Mouse (Mus musculus): ENCODE data around the gene Tor2a. TPM values are rescaled to one million over a fixed set of nuclear protein-coding genes. Genes with fewer than 3 reads are reported as not detected.

Tor2a gene
- polyA plus RNA-seq, 1 experiment, result 72.5 TPM

DNA sequence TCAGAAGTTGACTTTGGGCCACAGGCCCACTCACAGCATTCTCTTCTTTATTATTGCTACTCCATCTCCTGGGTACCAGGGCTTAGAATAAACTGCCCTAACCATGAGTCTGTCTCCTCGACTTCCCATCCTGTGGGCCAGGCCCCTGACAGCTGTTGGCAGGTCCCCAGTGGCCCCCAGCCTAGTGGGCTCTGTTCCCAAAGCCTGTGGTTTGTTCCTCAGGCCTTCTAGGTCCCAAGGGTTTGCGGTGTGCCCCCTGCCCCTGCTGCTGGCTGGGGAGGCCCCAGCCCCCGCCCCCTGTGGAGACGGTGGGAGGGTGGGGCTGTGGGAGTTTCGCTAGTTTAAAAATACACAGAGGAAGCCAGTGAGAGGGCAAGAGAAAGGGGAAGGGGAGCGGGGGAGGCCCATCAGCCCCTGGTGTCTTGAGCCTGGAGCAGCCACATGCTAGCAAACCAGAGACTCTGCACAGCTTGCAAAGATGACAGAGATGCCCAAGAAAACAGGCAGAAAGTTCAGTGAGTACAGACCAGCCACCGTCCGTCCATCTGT, 36.3 kb upstream of the Tor2a start, which contains the start of gene Sh2d3c:
Gene Sh2d3c (plus strand): TSS at position 375 of the 549 bp plus-strand sequence.
- no peak within 1 kb of the TSS for H3K27ac ChIP-seq (ENCODE audit: insufficient read depth, low read depth, low read length)
- H3K4me1 ChIP-seq (ENCODE audit: control insufficient read depth, insufficient read depth, low read length), result peaks cover 3% of the 10 kb centered on the region; the same call in 1 of the 2 replicates
- no peak within 1 kb of the TSS; the same call in 1 of the 2 replicates for H3K4me3 ChIP-seq (ENCODE audit: insufficient read depth, low read depth, low read length)
- DNase-seq, result peak; percentile 53
- 50% methylated on average over 8 of the region's 8 CpGs for WGBS
- no peaks in the 10 kb centered on the region for H3K36me3 ChIP-seq (ENCODE audit: control insufficient read depth, insufficient read depth, low read length)
- H3K27me3 ChIP-seq (replicated peaks; ENCODE audit: control insufficient read depth, insufficient read depth, low read length), result no peaks in the 10 kb centered on the region
- TF ChIP-seq CTCF (conservative IDR thresholded peaks at IDR 0.05; ENCODE audit: insufficient read depth, insufficient read length, low read depth, low read length) (no peak), POLR2A (IDR thresholded peaks at IDR 0.05; ENCODE audit: low read depth, low read length) (no peak)

DNA sequence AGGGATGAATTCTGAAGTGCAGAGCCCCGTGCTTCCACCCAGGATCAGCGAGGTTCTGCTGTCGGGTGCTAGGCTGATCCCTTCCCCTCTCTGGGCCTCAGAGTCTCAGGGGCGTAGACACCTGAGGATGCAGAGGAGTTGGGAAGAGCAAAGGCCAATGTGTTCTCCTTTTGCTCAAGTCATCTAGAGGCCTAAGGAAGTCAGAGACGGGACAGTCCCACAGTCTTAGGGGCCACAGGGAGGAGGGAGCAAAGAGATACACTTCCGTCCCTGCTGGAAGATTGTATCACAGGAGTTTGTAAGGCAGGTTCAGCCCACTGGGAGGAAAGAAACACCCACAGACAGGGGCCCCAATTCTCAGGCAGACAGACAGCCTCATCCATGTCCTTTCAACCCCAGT, 35.0 kb upstream of the Tor2a start:
- DNase-seq, result no peak
- 61% methylated on average over 6 of the region's 6 CpGs for WGBS
- peaks cover 3% of the 10 kb centered on the region; the same call in 1 of the 2 replicates for H3K4me1 ChIP-seq (ENCODE audit: control insufficient read depth, insufficient read depth, low read length)
- no peak overlapping the region for H3K4me3 ChIP-seq (ENCODE audit: insufficient read depth, low read depth, low read length)
- H3K27ac ChIP-seq (ENCODE audit: insufficient read depth, low read depth, low read length), result no peak overlapping the region
- H3K36me3 ChIP-seq (ENCODE audit: control insufficient read depth, insufficient read depth, low read length), result no peaks in the 10 kb centered on the region
- H3K27me3 ChIP-seq (replicated peaks; ENCODE audit: control insufficient read depth, insufficient read depth, low read length), result no peaks in the 10 kb centered on the region
- no peak for TF ChIP-seq CTCF (conservative IDR thresholded peaks at IDR 0.05; ENCODE audit: insufficient read depth, insufficient read length, low read depth, low read length)
- no peak for TF ChIP-seq POLR2A (IDR thresholded peaks at IDR 0.05; ENCODE audit: low read depth, low read length)

DNA sequence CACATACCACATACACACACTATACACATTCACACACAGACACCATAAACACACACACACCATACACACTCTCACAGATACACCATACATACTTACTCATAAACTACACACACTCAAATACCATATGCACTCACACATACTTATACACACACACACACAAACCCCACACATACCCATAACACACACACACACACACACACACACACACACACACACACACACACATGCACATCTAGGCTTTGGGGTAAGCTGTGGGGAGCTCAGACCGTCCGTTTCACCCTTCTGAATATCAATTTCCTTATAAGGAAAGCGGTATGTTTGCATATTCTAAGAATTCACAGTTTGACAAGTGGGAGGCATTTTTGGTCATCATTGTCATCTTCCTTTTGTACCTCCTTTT, 34.5 kb upstream of the Tor2a start:
- 67% methylated on average over 3 of the region's 3 CpGs for WGBS
- Histone ChIP-seq H3K27me3 (replicated peaks; ENCODE audit: control insufficient read depth, insufficient read depth, low read length) (no peaks in the 10 kb centered on the region), H3K4me1 (ENCODE audit: control insufficient read depth, insufficient read depth, low read length) (peaks cover 3% of the 10 kb centered on the region; the same call in 1 of the 2 replicates), H3K27ac (ENCODE audit: insufficient read depth, low read depth, low read length) (no peak overlapping the region), H3K4me3 (ENCODE audit: insufficient read depth, low read depth, low read length) (no peak overlapping the region), H3K36me3 (ENCODE audit: control insufficient read depth, insufficient read depth, low read length) (no peaks in the 10 kb centered on the region)
- DNase-seq, result no peak
- no peak for TF ChIP-seq CTCF (conservative IDR thresholded peaks at IDR 0.05; ENCODE audit: insufficient read depth, insufficient read length, low read depth, low read length)
- no peak for TF ChIP-seq POLR2A (IDR thresholded peaks at IDR 0.05; ENCODE audit: low read depth, low read length)

DNA sequence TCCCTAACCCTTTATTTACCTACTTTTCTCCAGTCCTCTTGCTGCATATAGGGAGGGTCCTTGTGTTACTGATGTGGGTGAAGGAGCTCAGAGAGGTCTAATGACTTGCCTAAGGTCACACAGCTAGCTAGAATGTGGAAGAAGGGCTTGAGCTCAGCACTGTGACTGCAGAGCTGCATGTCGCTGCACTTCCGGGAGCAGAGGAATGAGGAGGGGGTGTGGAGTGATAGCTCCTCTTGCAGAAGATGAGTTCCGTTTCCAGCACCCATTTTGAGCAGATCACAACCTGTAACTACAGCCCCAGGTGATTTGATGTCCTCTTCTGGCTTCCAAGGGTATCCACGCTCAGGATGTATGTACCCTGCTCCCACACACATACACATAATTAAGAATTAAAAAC, 32.9 kb upstream of the Tor2a start:
- Histone ChIP-seq H3K36me3 (ENCODE audit: control insufficient read depth, insufficient read depth, low read length) (no peaks in the 10 kb centered on the region), H3K4me3 (ENCODE audit: insufficient read depth, low read depth, low read length) (no peak overlapping the region), H3K27me3 (replicated peaks; ENCODE audit: control insufficient read depth, insufficient read depth, low read length) (no peaks in the 10 kb centered on the region), H3K4me1 (ENCODE audit: control insufficient read depth, insufficient read depth, low read length) (peaks cover 3% of the 10 kb centered on the region; the same call in 1 of the 2 replicates), H3K27ac (ENCODE audit: insufficient read depth, low read depth, low read length) (no peak overlapping the region)
- no peak for DNase-seq
- WGBS, result 85% methylated on average over 4 of the region's 4 CpGs
- TF ChIP-seq POLR2A (IDR thresholded peaks at IDR 0.05; ENCODE audit: low read depth, low read length), result no peak
- no peak for TF ChIP-seq CTCF (conservative IDR thresholded peaks at IDR 0.05; ENCODE audit: insufficient read depth, insufficient read length, low read depth, low read length)

DNA sequence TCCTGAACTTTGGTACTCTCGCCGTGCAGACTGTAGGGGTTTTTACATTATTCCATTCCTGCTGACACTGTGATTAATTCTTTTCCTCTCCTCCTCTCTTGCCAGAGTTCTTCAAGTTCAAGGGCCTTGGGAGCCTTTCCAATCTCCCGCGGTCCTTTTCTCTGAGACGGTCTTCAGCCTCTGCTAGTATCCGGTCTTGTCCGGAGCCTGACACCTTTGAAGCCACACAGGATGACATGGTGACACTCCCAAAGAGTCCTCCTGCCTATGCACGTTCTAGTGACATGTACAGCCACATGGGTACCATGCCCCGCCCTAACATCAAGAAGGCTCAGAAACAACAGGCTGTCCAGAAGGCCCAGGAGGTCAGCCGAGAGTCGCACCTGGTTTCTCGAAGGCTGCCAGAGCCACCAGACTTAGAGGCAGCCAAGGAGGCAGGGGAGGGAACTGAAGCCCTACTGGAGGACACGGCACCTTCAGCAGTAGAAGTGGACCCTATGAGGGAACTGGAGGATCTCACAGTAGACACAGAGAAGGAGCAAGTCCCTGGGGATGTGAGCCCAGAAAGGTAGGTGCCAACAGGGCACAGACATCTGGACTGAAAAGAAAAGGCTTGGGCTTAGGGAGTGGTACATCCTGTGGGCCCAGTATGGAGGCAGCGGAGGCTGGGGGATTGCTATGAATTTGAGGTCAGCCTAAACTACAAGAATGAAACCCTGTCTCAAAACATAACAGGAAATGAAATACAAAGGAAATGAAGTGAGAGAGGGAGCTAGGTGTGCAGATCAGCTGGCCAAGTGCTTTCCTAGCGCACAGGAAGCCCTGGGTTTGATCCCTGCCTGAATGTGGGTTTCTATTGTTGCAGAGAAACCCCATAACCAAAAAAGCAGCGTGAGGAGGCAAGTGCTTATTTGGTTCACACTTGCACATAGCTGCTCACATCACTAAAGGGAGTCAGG, 31.9 kb upstream of the Tor2a start:
- TF ChIP-seq POLR2A (IDR thresholded peaks at IDR 0.05; ENCODE audit: low read depth, low read length), result no peak
- no peak for TF ChIP-seq CTCF (conservative IDR thresholded peaks at IDR 0.05; ENCODE audit: insufficient read depth, insufficient read length, low read depth, low read length)
- H3K4me3 ChIP-seq (ENCODE audit: insufficient read depth, low read depth, low read length), result no peak overlapping the region
- peak; percentile 70 for DNase-seq
- 50% methylated on average over 16 of the region's 16 CpGs for WGBS
- no peak overlapping the region for H3K27ac ChIP-seq (ENCODE audit: insufficient read depth, low read depth, low read length)
- H3K4me1 ChIP-seq (ENCODE audit: control insufficient read depth, insufficient read depth, low read length), result peaks cover 3% of the 10 kb centered on the region; the same call in 1 of the 2 replicates
- no peaks in the 10 kb centered on the region for H3K36me3 ChIP-seq (ENCODE audit: control insufficient read depth, insufficient read depth, low read length)
- no peaks in the 10 kb centered on the region for H3K27me3 ChIP-seq (replicated peaks; ENCODE audit: control insufficient read depth, insufficient read depth, low read length)

DNA sequence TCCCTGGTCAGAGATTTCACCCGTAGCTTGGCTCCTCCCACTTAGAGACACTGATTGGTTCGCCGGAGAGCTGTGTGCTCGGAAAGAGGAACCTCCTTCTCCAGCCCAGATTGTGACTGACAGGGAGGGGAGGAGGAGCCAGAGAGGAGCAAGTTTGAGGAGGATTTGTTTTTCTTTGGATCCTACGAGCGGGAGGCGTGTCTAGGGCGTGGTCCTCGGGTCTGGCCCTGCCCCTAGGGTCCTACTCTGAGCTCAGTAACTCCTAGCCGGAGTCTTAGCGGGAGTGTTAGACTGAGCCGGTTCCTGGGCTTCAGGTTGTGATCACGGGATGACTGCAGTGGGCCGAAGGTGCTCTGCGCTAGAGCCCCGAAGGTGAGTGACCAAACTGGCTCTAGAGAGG, 29.6 kb upstream of the Tor2a start:
- Histone ChIP-seq H3K27me3 (replicated peaks; ENCODE audit: control insufficient read depth, insufficient read depth, low read length) (no peaks in the 10 kb centered on the region), H3K4me1 (ENCODE audit: control insufficient read depth, insufficient read depth, low read length) (peaks cover 3% of the 10 kb centered on the region; the same call in 1 of the 2 replicates), H3K36me3 (ENCODE audit: control insufficient read depth, insufficient read depth, low read length) (no peaks in the 10 kb centered on the region), H3K27ac (ENCODE audit: insufficient read depth, low read depth, low read length) (no peak overlapping the region), H3K4me3 (ENCODE audit: insufficient read depth, low read depth, low read length) (peak overlapping the region; percentile 66)
- TF ChIP-seq CTCF (conservative IDR thresholded peaks at IDR 0.05; ENCODE audit: insufficient read depth, insufficient read length, low read depth, low read length), result no peak
- peak; percentile 92 for TF ChIP-seq POLR2A (IDR thresholded peaks at IDR 0.05; ENCODE audit: low read depth, low read length)
- WGBS, result 1% methylated on average over 16 of the region's 16 CpGs
- peak; percentile 99 for DNase-seq

DNA sequence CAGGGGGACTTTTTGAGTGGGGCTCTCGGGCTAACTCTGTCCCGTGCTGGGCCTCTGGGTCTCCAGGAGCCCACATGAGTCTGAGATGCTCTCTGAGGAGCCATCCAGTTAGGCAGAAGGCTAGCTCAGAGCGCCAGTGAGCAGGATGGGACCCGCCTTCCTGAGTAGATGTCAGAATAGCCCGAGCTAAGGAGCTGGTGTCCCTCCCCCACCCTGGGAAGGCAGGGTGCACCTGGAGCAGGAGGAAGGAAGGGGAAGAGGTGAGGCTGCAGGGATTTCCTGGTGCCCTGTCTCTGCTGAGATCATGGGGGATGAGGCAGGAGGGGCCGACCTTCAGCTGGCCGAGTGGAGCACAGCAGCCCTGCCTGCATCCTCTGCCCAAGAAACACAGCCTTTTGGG, 28.6 kb upstream of the Tor2a start:
- DNase-seq, result peak; percentile 87
- no peak for TF ChIP-seq CTCF (conservative IDR thresholded peaks at IDR 0.05; ENCODE audit: insufficient read depth, insufficient read length, low read depth, low read length)
- no peak for TF ChIP-seq POLR2A (IDR thresholded peaks at IDR 0.05; ENCODE audit: low read depth, low read length)
- WGBS, result 64% methylated on average over 7 of the region's 7 CpGs
- H3K36me3 ChIP-seq (ENCODE audit: control insufficient read depth, insufficient read depth, low read length), result no peaks in the 10 kb centered on the region
- peak overlapping the region; percentile 56; the same call in 1 of the 2 replicates for H3K27ac ChIP-seq (ENCODE audit: insufficient read depth, low read depth, low read length)
- peaks cover 3% of the 10 kb centered on the region; the same call in 1 of the 2 replicates for H3K4me1 ChIP-seq (ENCODE audit: control insufficient read depth, insufficient read depth, low read length)
- peak overlapping the region; percentile 66 for H3K4me3 ChIP-seq (ENCODE audit: insufficient read depth, low read depth, low read length)
- no peaks in the 10 kb centered on the region for H3K27me3 ChIP-seq (replicated peaks; ENCODE audit: control insufficient read depth, insufficient read depth, low read length)
